Mouse (Mus musculus) liver, embryonic 12.5 days (tissue): ENCODE results near the gene Gnl3l. TPM values are rescaled to one million over a fixed set of nuclear protein-coding genes. Genes with fewer than 3 reads are reported as not detected.

Source experiments
- ATAC-seq: fragments of 200-750 bp; cut with Nextera tagmentation; 2 replicates; pipeline ENCODE4 v1.8.0; 2017; ENCODE audit warnings: moderate number of reproducible peaks, mild to moderate bottlenecking, moderate library complexity
- H3K27ac ChIP-seq: fragments of 300-500 bp; sonication (generic); 2 replicates; pipeline ENCODE4 v1.5.1; 2016; ENCODE audit warnings: mild to moderate bottlenecking
- H3K27me3 ChIP-seq: fragments of 300-500 bp; sonication (generic); replicated peaks from 2 replicates; pipeline ENCODE4 v1.6.1; 2016; ENCODE audit warnings: mild to moderate bottlenecking, moderate library complexity
- H3K36me3 ChIP-seq: fragments of 300-500 bp; sonication (generic); 2 replicates; pipeline ENCODE4 v1.6.1; 2016; ENCODE audit warnings: mild to moderate bottlenecking, moderate library complexity
- H3K4me1 ChIP-seq: fragments of 300-500 bp; sonication (generic); 2 replicates; pipeline ENCODE4 v1.6.1; 2016
- H3K4me2 ChIP-seq: fragments of 300-500 bp; sonication (generic); 2 replicates; pipeline ENCODE4 v1.6.1; 2016; ENCODE audit warnings: mild to moderate bottlenecking, moderate library complexity
- H3K4me3 ChIP-seq: fragments of 300-500 bp; sonication (generic); 2 replicates; pipeline ENCODE4 v1.5.1; 2016; ENCODE audit warnings: mild to moderate bottlenecking, moderate library complexity
- H3K9ac ChIP-seq: fragments of 300-500 bp; sonication (generic); 2 replicates; pipeline ENCODE4 v1.6.1; 2016; ENCODE audit warnings: mild to moderate bottlenecking, moderate library complexity
- H3K9me3 ChIP-seq: fragments of 300-500 bp; sonication (generic); replicated peaks from 2 replicates; pipeline ENCODE4 v1.6.1; 2016; ENCODE audit warnings: mild to moderate bottlenecking, moderate library complexity
- WGBS: fragments of 180-500 bp; shearing (Covaris S2); methylation state at CpG from one replicate; pipeline ENCODE4 v1.1.7; 2016; ENCODE audit not compliant: insufficient replicate concordance; 5-methylcytosine and 5-hydroxymethylcytosine counted together
- polyA plus RNA-seq: library from polyadenylated mRNA; unstranded; fragments of >200 nt; fragmentation: Nextera tagmentation; extraction: Ambion mirVana; gene quantifications from 2 replicates; pipeline ENCODE4 v1.2.1, GENCODE M21; 2016

The Gnl3l gene
- polyA plus RNA-seq, 1 experiment from 2014 or later = 21.3 TPM

GRCm38 (mm10) chrX:151046321-151046720 is 29.2 kb upstream of the Gnl3l start:
- no peaks in the 10 kb centered on the region for H3K36me3 ChIP-seq
- no peaks in the 10 kb centered on the region for H3K4me1 ChIP-seq
- no peak overlapping the region for H3K27ac ChIP-seq
- H3K27me3 ChIP-seq = peaks cover 52% of the 10 kb centered on the region
- no peaks in the 10 kb centered on the region for H3K9me3 ChIP-seq
- H3K4me3 ChIP-seq = peak overlapping the region; percentile 57; the same call in 1 of the 2 replicates
- ATAC-seq = no peak
- WGBS = 43% methylated on average over 11 of the region's 11 CpGs
- H3K9ac ChIP-seq = no peak overlapping the region
- H3K4me2 ChIP-seq = peak overlapping the region; percentile 70

GRCm38 (mm10) chrX:151045850-151046249 is 28.7 kb upstream of the Gnl3l start, which contains the start of gene Fgd1:
Gene Fgd1, plus strand, starts transcription at chrX:151046150.
- H3K4me1 ChIP-seq = no peaks in the 10 kb centered on the region
- ATAC-seq = no peak
- peak within 1 kb of the TSS; percentile 70 for H3K4me2 ChIP-seq
- no peaks in the 10 kb centered on the region for H3K36me3 ChIP-seq
- H3K9me3 ChIP-seq = no peaks in the 10 kb centered on the region
- peak within 1 kb of the TSS; percentile 59; the same call in 1 of the 2 replicates for H3K9ac ChIP-seq
- H3K4me3 ChIP-seq = peak within 1 kb of the TSS; percentile 57
- WGBS = 69% methylated on average over 8 of the region's 8 CpGs
- peaks cover 52% of the 10 kb centered on the region for H3K27me3 ChIP-seq
- peak within 1 kb of the TSS; percentile 51; the same call in 1 of the 2 replicates for H3K27ac ChIP-seq

- Histone ChIP-seq H3K36me3 (no peaks in the 10 kb centered on the region), H3K4me2 (no peak overlapping the region), H3K9ac (no peak overlapping the region), H3K27me3 (peaks cover 18% of the 10 kb centered on the region), H3K9me3 (no peaks in the 10 kb centered on the region), H3K4me1 (no peaks in the 10 kb centered on the region), H3K4me3 (no peak overlapping the region), H3K27ac (no peak overlapping the region)
- WGBS = 69% methylated on average over 5 of the region's 5 CpGs
- ATAC-seq = no peak
Measured at GRCm38 (mm10) chrX:151041223-151041622, 24.1 kb upstream of the Gnl3l start.

- no peak overlapping the region for H3K27ac ChIP-seq
- WGBS = 70% methylated on average over 3 of the region's 3 CpGs
- H3K27me3 ChIP-seq = 0 out of 2 replicates have a peak, but pooled peaks cover 6% of the 10 kb centered on the region
- ATAC-seq = no peak
- no peak overlapping the region for H3K4me2 ChIP-seq
- H3K9ac ChIP-seq = no peak overlapping the region
- no peaks in the 10 kb centered on the region for H3K9me3 ChIP-seq
- no peaks in the 10 kb centered on the region for H3K4me1 ChIP-seq
- H3K36me3 ChIP-seq = no peaks in the 10 kb centered on the region
- H3K4me3 ChIP-seq = no peak overlapping the region
Measured at GRCm38 (mm10) chrX:151031400-151031799, 14.3 kb upstream of the Gnl3l start.

- no peak for ATAC-seq
- H3K27ac ChIP-seq = no peak overlapping the region
- H3K4me1 ChIP-seq = peaks cover 22% of the 10 kb centered on the region
- no peak overlapping the region for H3K4me3 ChIP-seq
- H3K4me2 ChIP-seq = no peak overlapping the region
- H3K27me3 ChIP-seq = no peaks in the 10 kb centered on the region
- no peak overlapping the region for H3K9ac ChIP-seq
- no peaks in the 10 kb centered on the region for H3K9me3 ChIP-seq
- 0 out of 2 replicates have a peak, but pooled peaks cover 2% of the 10 kb centered on the region for H3K36me3 ChIP-seq
- WGBS = 50% methylated on average over 3 of the region's 3 CpGs
Measured at GRCm38 (mm10) chrX:151018798-151019197, 1.7 kb upstream of the Gnl3l start.

- WGBS = 2% methylated on average over 3 of the region's 3 CpGs
- H3K27ac ChIP-seq = peak overlapping the region; percentile 61; the same call in 1 of the 2 replicates
- H3K27me3 ChIP-seq = no peaks in the 10 kb centered on the region
- peak overlapping the region; percentile 63 for H3K4me3 ChIP-seq
- H3K4me2 ChIP-seq = peak overlapping the region; percentile 68
- H3K36me3 ChIP-seq = 0 out of 2 replicates have a peak, but pooled peaks cover 5% of the 10 kb centered on the region
- no peaks in the 10 kb centered on the region for H3K9me3 ChIP-seq
- H3K4me1 ChIP-seq = peaks cover 22% of the 10 kb centered on the region
- H3K9ac ChIP-seq = peak overlapping the region; percentile 57; the same call in 1 of the 2 replicates
- ATAC-seq = no peak
Measured at GRCm38 (mm10) chrX:151017897-151018296, 775 bp upstream of the Gnl3l start.

GRCm38 (mm10) chrX:150996775-150997174 is 20.3 kb downstream of the Gnl3l start:
- H3K27ac ChIP-seq = no peak overlapping the region
- H3K27me3 ChIP-seq = no peaks in the 10 kb centered on the region
- no peak for ATAC-seq
- H3K36me3 ChIP-seq = peaks cover 84% of the 10 kb centered on the region
- no peaks in the 10 kb centered on the region for H3K9me3 ChIP-seq
- WGBS = 75% methylated on average over 3 of the region's 3 CpGs
- no peaks in the 10 kb centered on the region for H3K4me1 ChIP-seq
- no peak overlapping the region for H3K4me3 ChIP-seq
- no peak overlapping the region for H3K4me2 ChIP-seq
- H3K9ac ChIP-seq = no peak overlapping the region

GRCm38 (mm10) chrX:150981621-150982020 is 35.5 kb downstream of the Gnl3l start:
- peaks cover 24% of the 10 kb centered on the region for H3K36me3 ChIP-seq
- H3K4me1 ChIP-seq = no peaks in the 10 kb centered on the region
- no peak for ATAC-seq
- H3K9me3 ChIP-seq = no peaks in the 10 kb centered on the region
- H3K27ac ChIP-seq = no peak overlapping the region
- H3K9ac ChIP-seq = no peak overlapping the region
- no peaks in the 10 kb centered on the region for H3K27me3 ChIP-seq
- no peak overlapping the region for H3K4me3 ChIP-seq
- no peak overlapping the region for H3K4me2 ChIP-seq
- 60% methylated on average over 1 of the region's 1 CpGs for WGBS

GRCm38 (mm10) chrX:150975424-150975823 is 41.7 kb downstream of the Gnl3l start:
- Histone ChIP-seq H3K27me3 (no peaks in the 10 kb centered on the region), H3K27ac (no peak overlapping the region), H3K36me3 (no peaks in the 10 kb centered on the region), H3K9ac (no peak overlapping the region), H3K4me1 (no peaks in the 10 kb centered on the region), H3K4me3 (no peak overlapping the region), H3K4me2 (no peak overlapping the region), H3K9me3 (no peaks in the 10 kb centered on the region)
- WGBS = 95% methylated on average over 5 of the region's 5 CpGs
- no peak for ATAC-seq

- H3K27me3 ChIP-seq = no peaks in the 10 kb centered on the region
- H3K9ac ChIP-seq = no peak overlapping the region
- H3K4me3 ChIP-seq = no peak overlapping the region
- no peaks in the 10 kb centered on the region for H3K9me3 ChIP-seq
- H3K4me1 ChIP-seq = no peaks in the 10 kb centered on the region
- no peak for ATAC-seq
- no peak overlapping the region for H3K27ac ChIP-seq
- 12% methylated on average over 2 of the region's 2 CpGs for whole genome bisulfite sequencing
- no peak overlapping the region for H3K4me2 ChIP-seq
- H3K36me3 ChIP-seq = no peaks in the 10 kb centered on the region
Measured at GRCm38 (mm10) chrX:150963027-150963426, 54.1 kb downstream of the Gnl3l start.

GRCm38 (mm10) chrX:150960702-150961101 is 56.4 kb downstream of the Gnl3l start:
- H3K36me3 ChIP-seq = no peaks in the 10 kb centered on the region
- no peak overlapping the region for H3K4me2 ChIP-seq
- no peaks in the 10 kb centered on the region for H3K27me3 ChIP-seq
- no peak overlapping the region for H3K27ac ChIP-seq
- H3K4me3 ChIP-seq = no peak overlapping the region
- ATAC-seq = no peak
- WGBS = 60% methylated on average over 5 of the region's 5 CpGs
- no peak overlapping the region for H3K9ac ChIP-seq
- 0 out of 2 replicates have a peak, but pooled peaks cover 4% of the 10 kb centered on the region for H3K4me1 ChIP-seq
- H3K9me3 ChIP-seq = no peaks in the 10 kb centered on the region

GRCm38 (mm10) chrX:150956522-150957300 is 60.4 kb downstream of the Gnl3l start:
- peak; percentile 87 for ATAC-seq
- H3K4me1 ChIP-seq = 0 out of 2 replicates have a peak, but pooled peaks cover 4% of the 10 kb centered on the region
- H3K9ac ChIP-seq = no peak overlapping the region
- H3K9me3 ChIP-seq = no peaks in the 10 kb centered on the region
- peak overlapping the region; percentile 52 for H3K4me2 ChIP-seq
- WGBS = 20% methylated on average over 25 of the region's 25 CpGs
- no peaks in the 10 kb centered on the region for H3K36me3 ChIP-seq
- H3K27ac ChIP-seq = no peak overlapping the region
- peak overlapping the region; percentile 17; the same call in 1 of the 2 replicates for H3K4me3 ChIP-seq
- H3K27me3 ChIP-seq = 0 out of 2 replicates have a peak, but pooled peaks cover 4% of the 10 kb centered on the region
